Mouse (Mus musculus): ENCODE measurements around the gene Ago4. TPM values are rescaled to one million over a fixed set of nuclear protein-coding genes. Genes with fewer than 3 reads are reported as not detected.
"Not testable (repeated sequence)": the region's sequence is repeated elsewhere in the genome, so short reads cannot be mapped to it uniquely, and the experiment has no call there.

Ago4 gene
- 1 to 10 TPM; 6.2 to 6.3 TPM for total RNA-seq (2021)

GRCm38 (mm10) chr4:126532827-126533728 lies at the start of gene Ago4:
TSS of gene Ago4 (minus strand) at chr4:126533472.
- intact Hi-C loops (cut with DNase I): no loop called here
- DNase-seq (ENCODE audit: extremely low spot score in 1 of 2, low spot score in 2 of 2): peak in 1 of 2 experiments; percentile 86

DNA sequence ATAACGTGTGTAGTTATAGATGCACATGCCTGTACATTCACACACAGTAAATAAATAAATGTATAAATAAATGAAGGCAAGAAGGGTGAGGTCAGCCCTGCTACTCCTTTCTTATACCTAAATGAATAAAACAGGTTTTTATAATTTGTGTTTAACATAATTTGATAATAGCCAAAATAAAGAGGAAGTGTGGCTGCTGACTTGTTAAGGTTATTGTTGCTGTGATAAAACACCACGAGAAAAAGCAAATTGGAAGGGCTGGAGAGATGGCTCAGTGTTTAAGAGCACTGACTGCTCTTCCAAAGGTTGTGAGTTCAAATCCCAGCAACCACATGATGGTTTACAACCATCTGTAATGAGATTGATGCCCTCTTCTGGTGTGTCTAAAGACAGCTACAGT lies 45.8 kb upstream of the Ago4 start:
- intact Hi-C loops (cut with DNase I): no loop called here
- no peak for DNase-seq (ENCODE audit: extremely low spot score in 1 of 2, low spot score in 2 of 2)

GRCm38 (mm10) chr4:126577920-126578319 lies 44.6 kb upstream of the Ago4 start:
- intact Hi-C loops (cut with DNase I): no loop called here
- no peak for DNase-seq (ENCODE audit: extremely low spot score in 1 of 2, low spot score in 2 of 2)

GRCm38 (mm10) chr4:126576281-126576680 lies 43.0 kb upstream of the Ago4 start:
- intact Hi-C loops (cut with DNase I): no loop called here
- peak in 1 of 2 experiments; percentile 36 for DNase-seq (ENCODE audit: extremely low spot score in 1 of 2, low spot score in 2 of 2)

GRCm38 (mm10) chr4:126569783-126570182 lies 36.5 kb upstream of the Ago4 start:
- no peak for DNase-seq (ENCODE audit: extremely low spot score in 1 of 2, low spot score in 2 of 2)
- intact Hi-C loops (cut with DNase I): no loop called here

GRCm38 (mm10) chr4:126567243-126567642 lies 34.0 kb upstream of the Ago4 start:
- DNase-seq (ENCODE audit: extremely low spot score in 1 of 2, low spot score in 2 of 2): no peak
- intact Hi-C loops (cut with DNase I): no loop called here

GRCm38 (mm10) chr4:126563798-126564197 lies 30.5 kb upstream of the Ago4 start:
- intact Hi-C loops (cut with DNase I): no loop called here
- no peak for DNase-seq (ENCODE audit: extremely low spot score in 1 of 2, low spot score in 2 of 2)

GRCm38 (mm10) chr4:126556809-126557711 lies 23.8 kb upstream of the Ago4 start, which contains the start of gene Clspn:
TSS of gene Clspn (plus strand) at chr4:126556935.
- intact Hi-C loops (cut with DNase I): loop anchor here (2.0 to 10.0 kb wide), 4 partner anchors 186 to 768 kb away; partner anchors contain the start of gene Smim12
- peak; percentile 77 to 92 for DNase-seq (ENCODE audit: extremely low spot score in 1 of 2, low spot score in 2 of 2)

DNA sequence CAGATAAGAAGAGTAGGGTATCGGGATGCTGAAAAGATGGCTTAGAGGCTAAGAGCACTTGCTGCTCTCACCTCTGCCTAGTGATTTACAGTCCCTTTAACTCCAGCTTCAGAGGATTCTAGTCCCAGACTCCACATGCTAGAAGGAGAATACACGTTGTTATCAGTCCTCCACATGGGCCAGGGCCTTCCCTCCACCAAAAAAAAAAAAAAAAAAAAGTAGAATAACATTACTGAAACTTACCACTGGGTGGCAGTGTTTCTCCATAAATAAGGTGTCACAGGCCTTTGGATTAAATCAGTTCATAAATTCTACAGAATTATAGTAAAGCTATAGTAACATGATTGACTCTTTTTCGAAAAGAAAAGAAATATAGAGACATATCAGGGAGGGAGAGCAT lies 21.2 kb upstream of the Ago4 start:
- intact Hi-C loops (cut with DNase I): loop anchor here (10.0 kb wide), 3 partner anchors 280 to 770 kb away; partner anchors contain the start of gene Smim12
- DNase-seq (ENCODE audit: extremely low spot score in 1 of 2, low spot score in 2 of 2): no peak

- intact Hi-C loops (cut with DNase I): loop anchor here (10.0 kb wide), 3 partner anchors 281 to 771 kb away; partner anchors contain the start of gene Smim12
- no peak for DNase-seq (ENCODE audit: extremely low spot score in 1 of 2, low spot score in 2 of 2)
Observed at GRCm38 (mm10) chr4:126553685-126554084, 20.4 kb upstream of the Ago4 start.

- peak in 1 of 2 experiments; percentile 33 for DNase-seq (ENCODE audit: extremely low spot score in 1 of 2, low spot score in 2 of 2)
Observed at GRCm38 (mm10) chr4:126553105-126553504, 19.8 kb upstream of the Ago4 start.

GRCm38 (mm10) chr4:126552136-126552535 lies 18.9 kb upstream of the Ago4 start:
- peak in 1 of 2 experiments; percentile 25 for DNase-seq (ENCODE audit: extremely low spot score in 1 of 2, low spot score in 2 of 2)
- intact Hi-C loops (cut with DNase I): loop anchor here (10.0 kb wide), 3 partner anchors 283 to 773 kb away; partner anchors contain the start of gene Smim12

More at GRCm38 (mm10) chr4:126553105-126553504, 19.8 kb upstream of the Ago4 start:
- intact Hi-C loops (cut with DNase I): loop anchor here (10.0 kb wide), 3 partner anchors 282 to 772 kb away; partner anchors contain the start of gene Smim12

DNA sequence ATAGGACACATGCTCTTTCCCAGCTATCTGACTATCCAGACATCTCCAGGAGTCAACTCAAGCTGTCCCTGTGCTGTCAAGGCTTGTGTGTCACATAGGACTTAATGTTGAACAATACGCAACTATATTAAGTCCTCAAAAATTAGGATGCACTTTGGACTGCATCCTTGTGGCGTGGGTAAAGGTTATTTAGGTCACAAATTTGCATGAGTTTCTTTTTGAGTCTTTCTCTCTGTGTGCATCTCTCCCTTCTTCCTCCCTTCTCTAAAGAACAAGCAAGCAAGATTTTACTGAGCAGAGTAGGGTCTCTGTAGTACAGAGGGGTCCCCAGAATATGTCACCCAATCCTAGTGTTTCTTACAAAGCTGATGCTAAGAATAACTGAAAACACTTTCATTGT lies 12.9 kb upstream of the Ago4 start:
- no peak for DNase-seq (ENCODE audit: extremely low spot score in 1 of 2, low spot score in 2 of 2)
- intact Hi-C loops (cut with DNase I): no loop called here

DNA sequence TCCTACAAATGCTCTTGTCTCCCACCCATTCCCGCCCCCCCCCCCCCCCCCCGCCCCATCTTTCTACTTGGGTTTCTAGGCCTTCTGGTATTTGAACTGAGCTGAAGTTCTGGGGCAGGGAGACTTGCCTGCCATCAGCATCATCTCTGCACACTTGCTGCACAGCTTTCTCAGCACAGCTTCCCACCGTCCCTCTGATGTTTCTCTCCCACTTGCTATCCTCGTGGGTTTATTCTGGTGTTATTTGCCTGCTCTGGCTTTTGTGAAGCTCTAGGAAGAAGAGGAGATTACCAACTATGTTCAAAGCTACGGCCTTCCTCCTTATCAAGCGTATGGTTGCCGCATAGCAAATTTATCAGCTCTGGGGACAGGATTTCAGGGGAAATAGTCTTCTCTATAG lies 12.4 kb upstream of the Ago4 start:
- no peak for DNase-seq (ENCODE audit: extremely low spot score in 1 of 2, low spot score in 2 of 2)
- intact Hi-C loops (cut with DNase I): no loop called here

DNA sequence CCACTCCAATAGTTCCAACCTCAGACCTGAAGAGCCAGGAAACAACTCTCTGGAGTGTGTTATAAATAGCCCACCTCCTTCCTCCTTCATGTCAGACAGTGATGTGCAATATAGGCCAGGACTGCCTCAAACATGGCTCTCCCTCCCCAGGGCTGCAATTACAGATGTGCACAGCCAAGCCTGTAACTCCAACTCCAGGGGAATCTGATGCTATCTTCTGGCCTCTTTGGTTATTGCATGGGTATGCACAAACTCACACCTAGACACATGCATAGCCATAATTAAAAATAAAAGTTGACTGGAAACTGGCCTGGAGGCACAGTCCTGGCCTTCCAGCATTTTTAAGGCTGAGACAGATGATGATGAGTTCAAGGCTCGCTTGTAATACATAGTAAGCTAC lies 11.7 kb upstream of the Ago4 start:
- intact Hi-C loops (cut with DNase I): no loop called here

GRCm38 (mm10) chr4:126542838-126543237 lies 9.6 kb upstream of the Ago4 start:
- intact Hi-C loops (cut with DNase I): no loop called here
- DNase-seq (ENCODE audit: extremely low spot score in 1 of 2, low spot score in 2 of 2): no peak

More for the DNA sequence above, 11.7 kb upstream of the Ago4 start:
- DNase-seq (ENCODE audit: extremely low spot score in 1 of 2, low spot score in 2 of 2): no peak

GRCm38 (mm10) chr4:126540487-126541071 lies 7.3 kb upstream of the Ago4 start:
- DNase-seq (ENCODE audit: extremely low spot score in 1 of 2, low spot score in 2 of 2): no peak
- intact Hi-C loops (cut with DNase I): no loop called here

GRCm38 (mm10) chr4:126536865-126537264 lies 3.6 kb upstream of the Ago4 start:
- intact Hi-C loops (cut with DNase I): no loop called here
- no peak for DNase-seq (ENCODE audit: extremely low spot score in 1 of 2, low spot score in 2 of 2)

- DNase-seq (ENCODE audit: extremely low spot score in 1 of 2, low spot score in 2 of 2); intact Hi-C loops (cut with DNase I): not testable (repeated sequence)
Observed at GRCm38 (mm10) chr4:126535631-126536030, 2.4 kb upstream of the Ago4 start.
